8 mouse cellular contexts compared by ENCODE assay signal in genomic region chr9:92878589-92878988, GRCm38 (mm10).
DNase-seq lines count a peak whose midpoint lies in the region; ATAC-seq and TF ChIP-seq lines count a peak whose summit lies in the region.

No protein-coding gene starts in this region.

- intact Hi-C loops in gastrocnemius, postnatal 36 days (cut with DNase I) = loop anchor here (2.0 to 10.0 kb wide), 3 partner anchors 264 to 731 kb away; no protein-coding TSS in a partner anchor

- DNase-seq in hindbrain, embryonic 14.5 days (ENCODE audit: low spot score) = peak; percentile 73
- peak; percentile 24 for DNase-seq in MEL (ENCODE audit: low read depth, low spot score)
- peak; percentile 75 for DNase-seq in brain, embryonic 14.5 days (ENCODE audit: low read depth)
- DNase-seq in gastrocnemius, postnatal 36 days = peak; percentile 5 to 15
- DNase-seq in left cerebral cortex, adult 11 months (ENCODE audit: low spot score) = peak; percentile 35
- DNase-seq in midbrain, postnatal 0 days (ENCODE audit: low spot score) = peak; percentile 63

- no peak for ATAC-seq in hindbrain, embryonic 14.5 days (ENCODE audit: low FRiP score)
- ATAC-seq in hindbrain, embryonic 16.5 days = no peak
- no peak for ATAC-seq in midbrain, postnatal 0 days (ENCODE audit: low FRiP score)
- no peak for ATAC-seq in monocyte, adult 5-6 weeks (replicated peaks; ENCODE audit: insufficient number of reproducible peaks, low FRiP score, low TSS enrichment, poor library complexity, severe bottlenecking)

- H3K27ac ChIP-seq in hindbrain, embryonic 14.5 days = no peak overlapping the region
- H3K27ac ChIP-seq in hindbrain, embryonic 16.5 days (ENCODE audit: low read depth, low read length) = no peak overlapping the region
- no peak overlapping the region for H3K27ac ChIP-seq in MEL (ENCODE audit: control insufficient read depth, low read depth, low read length)
- no peak overlapping the region for H3K27ac ChIP-seq in midbrain, postnatal 0 days (ENCODE audit: low read depth, low read length)

- TF ChIP-seq RAD21 in MEL (IDR thresholded peaks at IDR 0.05; ENCODE audit: low read depth, low read length) = peak; percentile 43

- H3K4me1 ChIP-seq in hindbrain, embryonic 14.5 days (replicated peaks; ENCODE audit: control insufficient read depth, insufficient read depth, low read length) = peaks cover 6% of the 10 kb centered on the region; the same call in 1 of the 2 replicates
- no peaks in the 10 kb centered on the region for H3K4me1 ChIP-seq in hindbrain, embryonic 16.5 days (ENCODE audit: control insufficient read depth, insufficient read depth, low read depth, low read length)
- no peaks in the 10 kb centered on the region for H3K4me1 ChIP-seq in MEL (ENCODE audit: control insufficient read depth in 1 of 2, insufficient read depth in 2 of 2, low read length in 2 of 2)
- no peaks in the 10 kb centered on the region for H3K4me1 ChIP-seq in midbrain, postnatal 0 days (ENCODE audit: insufficient read depth, low read length)

- H3K27me3 ChIP-seq in hindbrain, embryonic 14.5 days (ENCODE audit: control insufficient read depth, insufficient read depth, low read length) = no peaks in the 10 kb centered on the region
- H3K27me3 ChIP-seq in hindbrain, embryonic 16.5 days (replicated peaks; ENCODE audit: control insufficient read depth, insufficient read depth, low read length) = no peaks in the 10 kb centered on the region
- H3K27me3 ChIP-seq in MEL (ENCODE audit: control insufficient read depth in 1 of 2, insufficient read depth in 2 of 2, low read length in 2 of 2) = no peaks in the 10 kb centered on the region
- no peaks in the 10 kb centered on the region for H3K27me3 ChIP-seq in midbrain, postnatal 0 days (ENCODE audit: insufficient read depth, low read length)

- TF ChIP-seq CTCF in MEL (IDR thresholded peaks at IDR 0.05 in 2 of 3, conservative IDR thresholded peaks at IDR 0.05 in 1 of 3; ENCODE audit: control insufficient read depth in 1 of 3, insufficient read depth in 1 of 3, low read depth in 2 of 3, low read length in 3 of 3, poor library complexity in 1 of 3, severe bottlenecking in 1 of 3) = peak in 2 of 3 experiments; percentile 10 to 40; a peak in 2 of 6 replicates
- peak; percentile 62; the same call in 1 of the 2 replicates for TF ChIP-seq CTCF in brain, embryonic 14.5 days (IDR thresholded peaks at IDR 0.05; ENCODE audit: borderline replicate concordance, extremely low read depth, insufficient read depth, insufficient read length)
- peak; percentile 76 for TF ChIP-seq CTCF in midbrain, postnatal 0 days (IDR thresholded peaks at IDR 0.05)

- H3K79me2 ChIP-seq in MEL (ENCODE audit: control insufficient read depth, insufficient read depth, low read length, poor library complexity) = no peaks in the 10 kb centered on the region

- H3K9ac ChIP-seq in hindbrain, embryonic 14.5 days = no peak overlapping the region
- H3K9ac ChIP-seq in hindbrain, embryonic 16.5 days (ENCODE audit: low read depth, low read length) = no peak overlapping the region
- no peak overlapping the region for H3K9ac ChIP-seq in MEL (ENCODE audit: control insufficient read depth, low read depth, low read length, poor library complexity, severe bottlenecking)
- no peak overlapping the region for H3K9ac ChIP-seq in midbrain, postnatal 0 days (replicated peaks; ENCODE audit: low read length, poor library complexity, severe bottlenecking)

- H3K36me3 ChIP-seq in hindbrain, embryonic 14.5 days (replicated peaks; ENCODE audit: control insufficient read depth, insufficient read depth) = no peaks in the 10 kb centered on the region
- H3K36me3 ChIP-seq in hindbrain, embryonic 16.5 days (ENCODE audit: control insufficient read depth, insufficient read depth, low read length) = no peaks in the 10 kb centered on the region
- no peaks in the 10 kb centered on the region for H3K36me3 ChIP-seq in MEL (ENCODE audit: control insufficient read depth in 1 of 2, insufficient read depth in 2 of 2, low read length in 2 of 2)
- no peaks in the 10 kb centered on the region for H3K36me3 ChIP-seq in midbrain, postnatal 0 days (ENCODE audit: insufficient read depth, low read length)

- WGBS in hindbrain, embryonic 14.5 days = 32% methylated on average over 4 of the region's 4 CpGs
- 38% methylated on average over 4 of the region's 4 CpGs for WGBS in hindbrain, embryonic 16.5 days
- WGBS in midbrain, postnatal 0 days = 43% methylated on average over 4 of the region's 4 CpGs

- no peaks in the 10 kb centered on the region for H3K9me3 ChIP-seq in hindbrain, embryonic 14.5 days (ENCODE audit: control insufficient read depth, low read length)
- no peaks in the 10 kb centered on the region for H3K9me3 ChIP-seq in hindbrain, embryonic 16.5 days (ENCODE audit: control insufficient read depth, low read length)
- H3K9me3 ChIP-seq in MEL (replicated peaks; ENCODE audit: insufficient read depth, low read length) = no peaks in the 10 kb centered on the region
- H3K9me3 ChIP-seq in midbrain, postnatal 0 days (ENCODE audit: low read length) = no peaks in the 10 kb centered on the region

- no peak overlapping the region for H3K4me2 ChIP-seq in hindbrain, embryonic 14.5 days (replicated peaks)
- no peak overlapping the region for H3K4me2 ChIP-seq in hindbrain, embryonic 16.5 days (ENCODE audit: low read length)
- H3K4me2 ChIP-seq in midbrain, postnatal 0 days (ENCODE audit: low read depth, low read length, poor library complexity, severe bottlenecking) = no peak overlapping the region

- no peak overlapping the region for H3K4me3 ChIP-seq in hindbrain, embryonic 14.5 days (replicated peaks; ENCODE audit: low read length)
- no peak overlapping the region for H3K4me3 ChIP-seq in hindbrain, embryonic 16.5 days (ENCODE audit: low read length)
- H3K4me3 ChIP-seq in MEL (ENCODE audit: control insufficient read depth in 1 of 2, insufficient read depth in 1 of 2, low read depth in 2 of 2, low read length in 2 of 2) = no peak overlapping the region
- no peak overlapping the region for H3K4me3 ChIP-seq in midbrain, postnatal 0 days (ENCODE audit: low read depth, low read length)

- no peak for TF ChIP-seq POLR2A in MEL (IDR thresholded peaks at IDR 0.05; ENCODE audit: control insufficient read depth in 1 of 2, insufficient read depth in 1 of 2, low read depth in 1 of 2, low read length in 2 of 2, poor library complexity in 1 of 2)
- TF ChIP-seq POLR2A in brain, embryonic 14.5 days (IDR thresholded peaks at IDR 0.05; ENCODE audit: borderline replicate concordance, extremely low read depth, insufficient read depth, insufficient read length, poor library complexity, severe bottlenecking) = no peak

- no peak for TF ChIP-seq EP300 in MEL (IDR thresholded peaks at IDR 0.05; ENCODE audit: low read depth in 1 of 2, low read length in 2 of 2)

TF ChIP-seq in MEL, 35 proteins besides CTCF, POLR2A, EP300 and RAD21:
- TF ChIP-seq SMC3 (IDR thresholded peaks at IDR 0.05; ENCODE audit: low read depth, low read length) = peak; percentile 48
- no peak for TF ChIP-seq MAX (IDR thresholded peaks at IDR 0.05; ENCODE audit: low read length)
- no peak for TF ChIP-seq TBP (IDR thresholded peaks at IDR 0.05; ENCODE audit: low read depth, low read length)
- no peak for TF ChIP-seq ETS1 (IDR thresholded peaks at IDR 0.05; ENCODE audit: low read depth, low read length)

Comparison
In these comparisons a context has a peak if more than half of its experiments do, and no peak if none do; other contexts are left out.
1. DNase-seq: peak in every context shown above with its lines; median percentile 75 in brain, embryonic 14.5 days; 73 in hindbrain, embryonic 14.5 days; 63 in midbrain, postnatal 0 days; 35 in left cerebral cortex, adult 11 months; 24 in MEL; 10 in gastrocnemius, postnatal 36 days.
2. CTCF ChIP-seq: peak in every context shown above with its lines; median percentile 76 in midbrain, postnatal 0 days; 62 in brain, embryonic 14.5 days; 25 in MEL.